Mouse (Mus musculus): ENCODE data around the gene Tnfrsf13c. TPM values are rescaled to one million over a fixed set of nuclear protein-coding genes. Genes with fewer than 3 reads are reported as not detected.

Gene Tnfrsf13c
- polyA plus RNA-seq, 1 experiment from 2014 or later = 0.09 TPM

- peak within 1 kb of the TSS; percentile 62 for H3K9ac ChIP-seq (ENCODE audit: low read depth, low read length)
- no peaks in the 10 kb centered on the region for H3K36me3 ChIP-seq (ENCODE audit: insufficient read depth, low read length)
- H3K9me3 ChIP-seq (replicated peaks; ENCODE audit: low read length) = no peaks in the 10 kb centered on the region
- peak within 1 kb of the TSS; percentile 89 for H3K4me2 ChIP-seq (ENCODE audit: low read length)
- no peaks in the 10 kb centered on the region for H3K27me3 ChIP-seq (ENCODE audit: insufficient read depth, low read length)
- H3K4me1 ChIP-seq (replicated peaks; ENCODE audit: insufficient read depth, low read length) = 0 out of 2 replicates have a peak, but pooled peaks cover 5% of the 10 kb centered on the region
- peak within 1 kb of the TSS; percentile 71 for H3K4me3 ChIP-seq (replicated peaks; ENCODE audit: low read depth, low read length)
- peak within 1 kb of the TSS; percentile 64; the same call in 1 of the 2 replicates for H3K27ac ChIP-seq
- WGBS = under 1% methylated on average over 65 of the region's 65 CpGs
- TF ChIP-seq CTCF (IDR thresholded peaks at IDR 0.05; ENCODE audit: low read depth) = no peak
- DNase-seq (ENCODE audit: low spot score) (peak; percentile 97), ATAC-seq (replicated peaks; ENCODE audit: low FRiP score, low read depth) (peak; percentile 96)
Measured at GRCm38 (mm10) chr15:82244115-82244804, 20.1 kb upstream of the Tnfrsf13c start, which contains the start of gene Cenpm. Gene Cenpm (minus strand): TSS chr15:82244748.

- H3K27ac ChIP-seq = no peak overlapping the region
- 0 out of 2 replicates have a peak, but pooled peaks cover 5% of the 10 kb centered on the region for H3K4me1 ChIP-seq (replicated peaks; ENCODE audit: insufficient read depth, low read length)
- H3K9ac ChIP-seq (ENCODE audit: low read depth, low read length) = peak overlapping the region; percentile 62; the same call in 1 of the 2 replicates
- no peak for ATAC-seq (replicated peaks; ENCODE audit: low FRiP score, low read depth)
- no peaks in the 10 kb centered on the region for H3K36me3 ChIP-seq (ENCODE audit: insufficient read depth, low read length)
- DNase-seq (ENCODE audit: low spot score) = no peak
- no peaks in the 10 kb centered on the region for H3K9me3 ChIP-seq (replicated peaks; ENCODE audit: low read length)
- H3K4me2 ChIP-seq (ENCODE audit: low read length) = peak overlapping the region; percentile 89
- H3K27me3 ChIP-seq (ENCODE audit: insufficient read depth, low read length) = no peaks in the 10 kb centered on the region
- 1% methylated on average over 12 of the region's 12 CpGs for WGBS
- H3K4me3 ChIP-seq (replicated peaks; ENCODE audit: low read depth, low read length) = peak overlapping the region; percentile 71
- no peak for TF ChIP-seq CTCF (IDR thresholded peaks at IDR 0.05; ENCODE audit: low read depth)
Measured at GRCm38 (mm10) chr15:82243742-82244114, 19.6 kb upstream of the Tnfrsf13c start.

GRCm38 (mm10) chr15:82243311-82243710 lies 19.1 kb upstream of the Tnfrsf13c start:
- peak overlapping the region; percentile 89 for H3K4me2 ChIP-seq (ENCODE audit: low read length)
- 0 out of 2 replicates have a peak, but pooled peaks cover 5% of the 10 kb centered on the region for H3K4me1 ChIP-seq (replicated peaks; ENCODE audit: insufficient read depth, low read length)
- WGBS = 79% methylated on average over 3 of the region's 3 CpGs
- peak overlapping the region; percentile 71; the same call in 1 of the 2 replicates for H3K4me3 ChIP-seq (replicated peaks; ENCODE audit: low read depth, low read length)
- no peak for ATAC-seq (replicated peaks; ENCODE audit: low FRiP score, low read depth)
- H3K27me3 ChIP-seq (ENCODE audit: insufficient read depth, low read length) = no peaks in the 10 kb centered on the region
- peak overlapping the region; percentile 62; the same call in 1 of the 2 replicates for H3K9ac ChIP-seq (ENCODE audit: low read depth, low read length)
- DNase-seq (ENCODE audit: low spot score) = no peak
- no peaks in the 10 kb centered on the region for H3K9me3 ChIP-seq (replicated peaks; ENCODE audit: low read length)
- no peak overlapping the region for H3K27ac ChIP-seq
- H3K36me3 ChIP-seq (ENCODE audit: insufficient read depth, low read length) = no peaks in the 10 kb centered on the region; the same call in 1 of the 2 replicates
- TF ChIP-seq CTCF (IDR thresholded peaks at IDR 0.05; ENCODE audit: low read depth) = no peak

- ATAC-seq (replicated peaks; ENCODE audit: low FRiP score, low read depth) = peak; percentile 61
- WGBS = 22% methylated on average over 5 of the region's 5 CpGs
- H3K27me3 ChIP-seq (ENCODE audit: insufficient read depth, low read length) = no peaks in the 10 kb centered on the region
- H3K27ac ChIP-seq = no peak overlapping the region
- peak; percentile 98 for TF ChIP-seq CTCF (IDR thresholded peaks at IDR 0.05; ENCODE audit: low read depth)
- H3K36me3 ChIP-seq (ENCODE audit: insufficient read depth, low read length) = no peaks in the 10 kb centered on the region; the same call in 1 of the 2 replicates
- peak; percentile 84 for DNase-seq (ENCODE audit: low spot score)
- H3K4me3 ChIP-seq (replicated peaks; ENCODE audit: low read depth, low read length) = no peak overlapping the region
- H3K9ac ChIP-seq (ENCODE audit: low read depth, low read length) = no peak overlapping the region
- H3K4me1 ChIP-seq (replicated peaks; ENCODE audit: insufficient read depth, low read length) = no peaks in the 10 kb centered on the region; the same call in 1 of the 2 replicates
- no peak overlapping the region for H3K4me2 ChIP-seq (ENCODE audit: low read length)
- no peaks in the 10 kb centered on the region for H3K9me3 ChIP-seq (replicated peaks; ENCODE audit: low read length)
Measured at GRCm38 (mm10) chr15:82236565-82236964, 12.4 kb upstream of the Tnfrsf13c start.

GRCm38 (mm10) chr15:82235661-82236060 lies 11.5 kb upstream of the Tnfrsf13c start:
- H3K4me3 ChIP-seq (replicated peaks; ENCODE audit: low read depth, low read length) = no peak overlapping the region
- H3K9me3 ChIP-seq (replicated peaks; ENCODE audit: low read length) = no peaks in the 10 kb centered on the region
- H3K36me3 ChIP-seq (ENCODE audit: insufficient read depth, low read length) = no peaks in the 10 kb centered on the region; the same call in 1 of the 2 replicates
- ATAC-seq (replicated peaks; ENCODE audit: low FRiP score, low read depth) = peak; percentile 18; the same call in 1 of the 2 replicates
- no peak for TF ChIP-seq CTCF (IDR thresholded peaks at IDR 0.05; ENCODE audit: low read depth)
- H3K9ac ChIP-seq (ENCODE audit: low read depth, low read length) = no peak overlapping the region
- H3K4me2 ChIP-seq (ENCODE audit: low read length) = no peak overlapping the region
- no peak for DNase-seq (ENCODE audit: low spot score)
- H3K27ac ChIP-seq = no peak overlapping the region
- no peaks in the 10 kb centered on the region for H3K27me3 ChIP-seq (ENCODE audit: insufficient read depth, low read length)
- H3K4me1 ChIP-seq (replicated peaks; ENCODE audit: insufficient read depth, low read length) = no peaks in the 10 kb centered on the region; the same call in 1 of the 2 replicates
- 82% methylated on average over 10 of the region's 10 CpGs for WGBS

GRCm38 (mm10) chr15:82232651-82233050 lies 8.5 kb upstream of the Tnfrsf13c start:
- H3K9ac ChIP-seq (ENCODE audit: low read depth, low read length) = no peak overlapping the region
- H3K4me1 ChIP-seq (replicated peaks; ENCODE audit: insufficient read depth, low read length) = no peaks in the 10 kb centered on the region; the same call in 1 of the 2 replicates
- no peak overlapping the region for H3K4me3 ChIP-seq (replicated peaks; ENCODE audit: low read depth, low read length)
- no peak for ATAC-seq (replicated peaks; ENCODE audit: low FRiP score, low read depth)
- no peak overlapping the region for H3K4me2 ChIP-seq (ENCODE audit: low read length)
- 50% methylated on average over 4 of the region's 4 CpGs for WGBS
- no peak for TF ChIP-seq CTCF (IDR thresholded peaks at IDR 0.05; ENCODE audit: low read depth)
- DNase-seq (ENCODE audit: low spot score) = no peak
- no peaks in the 10 kb centered on the region for H3K27me3 ChIP-seq (ENCODE audit: insufficient read depth, low read length)
- no peaks in the 10 kb centered on the region for H3K9me3 ChIP-seq (replicated peaks; ENCODE audit: low read length)
- no peaks in the 10 kb centered on the region for H3K36me3 ChIP-seq (ENCODE audit: insufficient read depth, low read length)
- no peak overlapping the region for H3K27ac ChIP-seq

Data from kidney, postnatal 0 days (tissue).